In genomic region chr6:86086851-86087571, GRCm38 (mm10) we compare ENCODE assay signal across 10 mouse cellular contexts. TPM values are rescaled to one million over a fixed set of nuclear protein-coding genes. Genes with fewer than 3 reads are reported as not detected.
DNase-seq lines count a peak whose midpoint lies in the region; ATAC-seq lines count a peak whose summit lies in the region.
"Had no signal": no experiment of that assay in that cellular context is flagged by ENCODE, and none has a peak within 500 bp of the region (broad histone marks: within the 10 kb centered on the region; RNA-seq: fewer than 3 reads in every experiment).

No protein-coding gene starts in this region.

- peak overlapping the region; percentile 63 for H3K27ac ChIP-seq in forebrain, embryonic 15.5 days (replicated peaks)
- no peak overlapping the region for H3K27ac ChIP-seq in forebrain, embryonic 12.5 days
- H3K27ac ChIP-seq in heart, embryonic 13.5 days (replicated peaks): no peak overlapping the region
- H3K27ac ChIP-seq: embryonic facial prominence, embryonic 15.5 days; liver, embryonic 13.5 days had no signal

- H3K4me1 ChIP-seq in forebrain, embryonic 15.5 days: peaks cover 8% of the 10 kb centered on the region
- no peaks in the 10 kb centered on the region for H3K4me1 ChIP-seq in forebrain, embryonic 12.5 days
- peaks cover 5% of the 10 kb centered on the region for H3K4me1 ChIP-seq in heart, embryonic 13.5 days

- DNase-seq in adipocyte (ENCODE audit: low spot score): peak; percentile 8
- DNase-seq in left cerebral cortex, adult 9 months (ENCODE audit: low spot score in 2 of 2): peak; percentile 90 to 94
- peak; percentile 90 for DNase-seq in right cerebral cortex, postnatal 25 days
- DNase-seq in thymus, postnatal 4 days: no peak
- DNase-seq in c-Kit-positive CD71-positive TER-119-positive erythroid progenitor cells, embryonic 14.5 days (ENCODE audit: low spot score): no peak
- DNase-seq: liver, embryonic 13.5 days had no signal

- no peaks in the 10 kb centered on the region for H3K9me3 ChIP-seq in forebrain, embryonic 15.5 days
- no peaks in the 10 kb centered on the region for H3K9me3 ChIP-seq in forebrain, embryonic 12.5 days
- H3K9me3 ChIP-seq in heart, embryonic 13.5 days: no peaks in the 10 kb centered on the region
- H3K9me3 ChIP-seq: embryonic facial prominence, embryonic 15.5 days; liver, embryonic 13.5 days had no signal

- peak; percentile 57; the same call in 1 of the 2 replicates for ATAC-seq in forebrain, embryonic 15.5 days (replicated peaks)
- ATAC-seq in forebrain, embryonic 12.5 days (ENCODE audit: low FRiP score): no peak
- ATAC-seq in heart, embryonic 13.5 days (ENCODE audit: extremely low read depth, insufficient number of reproducible peaks, low FRiP score, low TSS enrichment): no peak

- no peak overlapping the region for H3K4me3 ChIP-seq in forebrain, embryonic 15.5 days
- H3K4me3 ChIP-seq in forebrain, embryonic 12.5 days (replicated peaks): no peak overlapping the region
- H3K4me3 ChIP-seq in heart, embryonic 13.5 days: no peak overlapping the region
- H3K4me3 ChIP-seq: embryonic facial prominence, embryonic 15.5 days; liver, embryonic 13.5 days had no signal

- no peak overlapping the region for H3K9ac ChIP-seq in forebrain, embryonic 15.5 days (replicated peaks)
- H3K9ac ChIP-seq in forebrain, embryonic 12.5 days: no peak overlapping the region
- no peak overlapping the region for H3K9ac ChIP-seq in heart, embryonic 13.5 days
- H3K9ac ChIP-seq: embryonic facial prominence, embryonic 15.5 days; liver, embryonic 13.5 days had no signal

- peaks cover 36% of the 10 kb centered on the region for H3K36me3 ChIP-seq in forebrain, embryonic 15.5 days
- H3K36me3 ChIP-seq in forebrain, embryonic 12.5 days (replicated peaks): peaks cover 35% of the 10 kb centered on the region
- no peaks in the 10 kb centered on the region for H3K36me3 ChIP-seq in heart, embryonic 13.5 days
- H3K36me3 ChIP-seq: embryonic facial prominence, embryonic 15.5 days had no signal

- 69% methylated on average over 9 of the region's 9 CpGs for WGBS in forebrain, embryonic 15.5 days
- WGBS in forebrain, embryonic 12.5 days: 80% methylated on average over 9 of the region's 9 CpGs
- WGBS in heart, embryonic 13.5 days: 56% methylated on average over 9 of the region's 9 CpGs

- H3K4me2 ChIP-seq in forebrain, embryonic 15.5 days (replicated peaks): no peak overlapping the region
- no peak overlapping the region for H3K4me2 ChIP-seq in forebrain, embryonic 12.5 days
- H3K4me2 ChIP-seq in heart, embryonic 13.5 days: peak overlapping the region; percentile 3; the same call in 1 of the 2 replicates
- H3K4me2 ChIP-seq: embryonic facial prominence, embryonic 15.5 days; liver, embryonic 13.5 days had no signal

- no peaks in the 10 kb centered on the region for H3K27me3 ChIP-seq in forebrain, embryonic 15.5 days
- no peaks in the 10 kb centered on the region for H3K27me3 ChIP-seq in forebrain, embryonic 12.5 days
- no peaks in the 10 kb centered on the region for H3K27me3 ChIP-seq in heart, embryonic 13.5 days (replicated peaks)
- H3K27me3 ChIP-seq: embryonic facial prominence, embryonic 15.5 days; liver, embryonic 13.5 days had no signal

RNA-seq across cellular contexts. Expression of gene Add2, which starts 58.5 kb away (rescaled TPM):
- polyA plus RNA-seq in forebrain, embryonic 15.5 days (2015; fragmentation: Nextera tagmentation; extraction: Ambion mirVana): 224 and 230 TPM in 2 replicates
- polyA plus RNA-seq in forebrain, embryonic 12.5 days (2016; fragmentation: Nextera tagmentation; extraction: Ambion mirVana): 124 and 128 TPM in 2 replicates
- 6.4 and 6.5 TPM in 2 replicates for polyA plus RNA-seq in heart, embryonic 13.5 days (2015; fragmentation: Nextera tagmentation; extraction: Ambion mirVana)

Comparison
In these comparisons a context has a peak if more than half of its experiments do, and no peak if none do; other contexts are left out.
1. DNase-seq: peak in adipocyte (single experiment), left cerebral cortex, adult 9 months (2 of 2) and right cerebral cortex, postnatal 25 days (single experiment); none in thymus, postnatal 4 days (single experiment) and c-Kit-positive CD71-positive TER-119-positive erythroid progenitor cells, embryonic 14.5 days (single experiment).
2. RNA of gene Add2, which starts 58.5 kb away (polyA plus RNA-seq): 224 to 230 TPM in forebrain, embryonic 15.5 days and 124 to 128 TPM in forebrain, embryonic 12.5 days; 6.4 to 6.5 TPM in heart, embryonic 13.5 days; every median in the first group is over 10 times any median in the second.